Mouse (Mus musculus) v-Abl transformed pro-B cells (cell line): ENCODE results near the gene H2-DMb2.

Experiments used
- in situ Hi-C, 2 experiments: fragments of 400-800 bp; cut with MboI; formaldehyde crosslinking; loops; one replicate each; pipeline ENCODE4 v1.15.1; 2025; ENCODE audit not compliant: unreplicated experiment in 2 of 2

The H2-DMb2 gene

GRCm38 (mm10) chr17:34143033-34143432 is at the start of gene H2-DMb2:
TSS of gene H2-DMb2 (plus strand) at chr17:34143307.
- in situ Hi-C loops: no loop called here

- in situ Hi-C loops: loop anchor here (5.0 kb wide), 4 partner anchors 33 to 73 kb away; no protein-coding TSS in a partner anchor
These were observed 48.6 kb upstream of the H2-DMb2 start for GRCm38 (mm10) chr17:34094283-34095035.

GRCm38 (mm10) chr17:34096497-34097010 is 46.6 kb upstream of the H2-DMb2 start:
- in situ Hi-C loops: no loop called here

- in situ Hi-C loops: no loop called here
These were observed 45.8 kb upstream of the H2-DMb2 start for GRCm38 (mm10) chr17:34097272-34097671.

- in situ Hi-C loops: no loop called here
These were observed 44.2 kb upstream of the H2-DMb2 start for GRCm38 (mm10) chr17:34098709-34099479.

- in situ Hi-C loops: no loop called here
These were observed 43.6 kb upstream of the H2-DMb2 start for GRCm38 (mm10) chr17:34099531-34099930.

- in situ Hi-C loops: no loop called here
These were observed 41.9 kb upstream of the H2-DMb2 start for GRCm38 (mm10) chr17:34101185-34101584.

GRCm38 (mm10) chr17:34101604-34102032 is 41.5 kb upstream of the H2-DMb2 start:
- in situ Hi-C loops: no loop called here

- in situ Hi-C loops: no loop called here
These were observed 40.3 kb upstream of the H2-DMb2 start for GRCm38 (mm10) chr17:34102831-34103230.

- in situ Hi-C loops: no loop called here
These were observed 38.3 kb upstream of the H2-DMb2 start for GRCm38 (mm10) chr17:34104804-34105203.

GRCm38 (mm10) chr17:34106555-34106954 is 36.6 kb upstream of the H2-DMb2 start:
- in situ Hi-C loops: no loop called here

- in situ Hi-C loops: no loop called here
These were observed 35.8 kb upstream of the H2-DMb2 start for GRCm38 (mm10) chr17:34107109-34107867.

GRCm38 (mm10) chr17:34108460-34108859 is 34.6 kb upstream of the H2-DMb2 start:
- in situ Hi-C loops: no loop called here

GRCm38 (mm10) chr17:34109038-34109805 is 33.9 kb upstream of the H2-DMb2 start:
- in situ Hi-C loops: no loop called here

GRCm38 (mm10) chr17:34109806-34110195 is 33.3 kb upstream of the H2-DMb2 start:
- in situ Hi-C loops: no loop called here

GRCm38 (mm10) chr17:34110309-34110708 is 32.8 kb upstream of the H2-DMb2 start:
- in situ Hi-C loops: no loop called here

- in situ Hi-C loops: no loop called here
These were observed 29.0 kb upstream of the H2-DMb2 start for GRCm38 (mm10) chr17:34114114-34114513.

GRCm38 (mm10) chr17:34116736-34117370 is 26.3 kb upstream of the H2-DMb2 start:
- in situ Hi-C loops: no loop called here

GRCm38 (mm10) chr17:34117421-34118112 is 25.5 kb upstream of the H2-DMb2 start:
- in situ Hi-C loops: no loop called here
